Mouse (Mus musculus): ENCODE data around the gene Castor1.

The Castor1 gene

DNA sequence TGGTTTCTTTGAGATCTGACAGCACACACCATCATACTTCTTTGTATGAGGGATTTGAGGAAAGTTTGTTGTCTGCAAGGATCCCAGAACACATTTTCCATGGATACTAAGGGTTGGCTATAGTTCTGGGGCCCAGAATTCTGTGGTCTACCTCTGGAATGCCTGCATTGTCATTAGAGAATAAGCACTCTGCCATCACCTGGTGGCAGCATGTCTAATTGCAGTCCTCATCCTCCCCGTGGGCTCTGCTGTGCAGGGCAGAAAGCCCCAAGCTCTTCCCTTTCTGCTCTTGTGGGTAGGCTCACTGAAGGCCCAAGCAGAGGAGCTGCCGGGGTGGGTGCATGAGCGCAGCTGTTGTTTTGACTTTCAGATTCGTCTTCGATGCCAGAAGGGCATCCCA lies 8.5 kb upstream of the Castor1 start:
- WGBS, result 80% methylated on average over 5 of the region's 5 CpGs

DNA sequence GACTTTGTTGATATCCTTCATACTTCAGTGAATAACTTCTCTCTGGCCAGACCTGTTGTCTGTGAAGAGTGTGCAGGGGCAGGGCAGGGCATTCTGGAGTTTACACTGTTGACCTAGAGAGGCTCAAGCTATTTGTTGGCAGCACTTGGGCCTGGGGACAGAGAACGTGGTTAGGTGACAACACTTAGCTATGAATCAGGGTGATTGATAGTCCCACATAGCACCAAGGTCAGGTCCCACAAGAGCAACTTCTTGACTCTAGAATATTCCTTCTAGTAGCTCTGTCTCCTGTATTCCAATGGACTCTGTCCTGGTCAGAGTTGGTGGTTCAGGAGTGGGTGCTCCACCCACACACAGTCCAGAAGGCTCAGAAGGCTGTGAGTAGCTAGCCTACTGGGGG lies 7.2 kb upstream of the Castor1 start:
- 85% methylated on average over 1 of the region's 1 CpGs for WGBS

DNA sequence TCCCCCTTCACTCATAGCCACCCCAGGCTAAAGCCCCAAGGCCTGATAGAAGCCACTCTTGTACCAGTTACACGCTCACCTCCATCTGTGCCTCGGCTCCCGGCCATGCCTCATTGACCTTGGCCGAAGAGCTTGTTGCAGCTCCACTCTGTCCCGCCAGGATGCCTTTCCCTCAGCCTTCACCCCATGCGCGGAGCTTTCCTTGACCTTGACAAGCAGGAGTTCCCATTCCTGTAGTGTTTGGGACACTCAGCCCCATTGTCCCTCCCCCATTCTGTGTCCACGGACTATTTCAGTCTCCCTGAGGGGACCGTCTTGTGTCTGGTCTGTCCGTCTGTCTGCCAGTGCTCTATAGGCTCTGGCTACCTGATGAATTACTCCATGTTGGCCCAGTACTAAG lies 4.9 kb upstream of the Castor1 start:
- WGBS, result 92% methylated on average over 10 of the region's 10 CpGs

GRCm38 (mm10) chr11:4214572-4214971 lies 3.5 kb upstream of the Castor1 start:
- WGBS, result 96% methylated on average over 14 of the region's 14 CpGs

DNA sequence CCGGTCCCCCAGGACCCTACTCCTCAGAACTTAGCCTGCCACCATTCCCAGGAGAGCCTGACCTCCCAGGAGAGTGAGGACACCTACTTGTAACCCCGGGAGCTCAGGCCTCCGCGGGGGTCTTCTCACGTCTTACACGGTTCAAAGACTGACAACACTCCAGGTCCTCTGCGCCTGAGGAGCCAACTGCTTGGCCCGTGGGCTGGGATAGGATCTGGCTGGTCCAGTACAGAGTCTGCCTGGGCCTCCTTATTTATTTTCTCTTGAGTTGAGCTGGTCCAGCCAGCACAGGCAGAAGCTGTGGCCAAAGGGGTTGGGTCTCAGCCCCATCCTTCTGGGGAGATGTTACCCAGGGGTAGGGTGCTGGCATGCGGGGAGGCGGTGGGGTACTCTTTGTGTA lies 3.0 kb upstream of the Castor1 start:
- WGBS, result 91% methylated on average over 10 of the region's 10 CpGs

- WGBS, result 68% methylated on average over 9 of the region's 9 CpGs
Observed at GRCm38 (mm10) chr11:4216248-4217000, 1.6 kb upstream of the Castor1 start.

DNA sequence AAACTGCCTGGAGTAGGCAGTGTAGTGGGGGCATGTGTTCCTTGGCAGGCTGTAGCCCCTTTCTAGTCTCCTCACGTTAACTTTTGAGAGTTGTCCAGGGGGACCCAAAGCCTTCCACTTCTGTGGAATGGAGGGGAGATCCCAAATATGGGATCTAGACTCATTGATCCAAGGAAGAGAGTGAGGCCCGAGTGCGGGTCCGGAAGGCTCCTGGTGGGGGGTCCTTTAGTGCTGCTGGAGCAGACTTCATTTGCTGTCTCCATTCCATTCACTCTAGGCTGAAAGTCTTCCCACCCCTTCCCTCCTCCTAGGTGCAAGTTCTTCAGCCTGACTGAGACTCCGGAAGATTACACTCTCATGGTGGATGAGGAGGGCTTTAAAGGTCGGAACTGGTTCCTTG lies 612 bp downstream of the Castor1 start:
- WGBS, result 26% methylated on average over 6 of the region's 6 CpGs

DNA sequence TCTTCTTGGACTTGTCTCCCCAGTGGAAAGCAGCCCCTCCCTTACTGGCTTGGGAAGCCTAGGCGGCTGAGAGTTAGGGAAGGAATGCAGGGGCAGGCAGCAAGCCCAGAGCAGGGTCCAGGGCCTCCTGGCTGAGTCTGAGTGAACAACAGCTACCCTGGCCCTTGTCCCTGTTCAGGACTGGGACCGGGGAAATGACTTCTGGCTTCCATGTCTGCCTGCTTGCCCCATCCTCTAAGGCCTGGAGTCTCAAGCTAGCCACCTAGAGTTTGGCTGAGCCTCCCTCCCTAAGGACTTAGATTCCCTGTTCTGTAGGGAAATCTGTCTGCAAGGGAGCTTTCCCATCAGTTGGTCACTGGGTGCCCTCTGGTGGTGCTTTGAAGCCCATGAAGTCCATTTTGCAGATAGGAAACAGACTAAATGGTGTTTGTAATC lies 1.3 kb downstream of the Castor1 start:
- WGBS, result 25% methylated on average over 2 of the region's 2 CpGs

GRCm38 (mm10) chr11:4219908-4220307 lies 1.9 kb downstream of the Castor1 start:
- WGBS, result 56% methylated on average over 9 of the region's 9 CpGs

GRCm38 (mm10) chr11:4220443-4221400 lies 2.7 kb downstream of the Castor1 start:
- 62% methylated on average over 28 of the region's 28 CpGs for WGBS

DNA sequence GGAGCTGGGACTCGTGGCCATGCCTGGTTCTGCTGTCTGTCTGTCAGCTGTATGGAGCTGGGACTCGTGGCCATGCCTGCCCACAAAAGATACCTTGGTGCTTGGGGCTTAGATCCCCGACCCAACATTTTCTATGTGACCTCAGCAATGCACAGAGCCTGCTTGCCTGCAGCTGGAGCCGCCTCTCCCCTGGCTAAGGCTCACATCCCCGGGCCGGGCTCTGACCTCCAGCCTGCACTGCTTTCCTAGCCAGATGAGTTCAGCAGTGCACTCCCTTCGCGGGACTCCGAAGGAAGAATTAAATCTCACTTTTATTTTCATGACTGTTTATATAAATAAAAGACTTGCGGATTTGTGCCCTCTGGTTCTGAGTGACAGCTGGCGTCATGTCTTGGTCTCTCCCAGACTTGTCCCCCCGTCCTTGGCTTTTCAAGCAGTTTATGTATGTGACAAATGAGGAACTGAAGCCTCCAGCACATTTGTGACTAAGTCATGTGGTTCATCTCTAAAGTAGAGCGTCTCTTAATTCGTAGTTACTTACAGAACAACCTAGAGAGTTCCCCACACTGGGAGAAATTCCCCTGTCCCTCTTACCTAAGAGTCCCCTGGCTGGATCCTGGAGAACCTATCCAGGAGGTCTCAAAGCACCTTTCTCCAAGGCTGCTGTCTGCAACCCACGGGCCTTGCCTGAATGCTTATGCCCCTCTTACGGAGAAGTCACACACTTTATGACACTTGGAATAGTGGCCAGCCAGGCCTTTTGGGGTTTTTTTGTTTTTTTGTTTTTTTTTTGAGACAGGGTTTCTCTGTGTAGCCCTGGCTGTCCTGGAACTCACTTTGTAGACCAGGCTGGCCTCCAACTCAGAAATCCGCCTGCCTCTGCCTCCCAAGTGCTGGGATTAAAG lies 4.3 kb downstream of the Castor1 start:
- 85% methylated on average over 17 of the region's 17 CpGs for WGBS

DNA sequence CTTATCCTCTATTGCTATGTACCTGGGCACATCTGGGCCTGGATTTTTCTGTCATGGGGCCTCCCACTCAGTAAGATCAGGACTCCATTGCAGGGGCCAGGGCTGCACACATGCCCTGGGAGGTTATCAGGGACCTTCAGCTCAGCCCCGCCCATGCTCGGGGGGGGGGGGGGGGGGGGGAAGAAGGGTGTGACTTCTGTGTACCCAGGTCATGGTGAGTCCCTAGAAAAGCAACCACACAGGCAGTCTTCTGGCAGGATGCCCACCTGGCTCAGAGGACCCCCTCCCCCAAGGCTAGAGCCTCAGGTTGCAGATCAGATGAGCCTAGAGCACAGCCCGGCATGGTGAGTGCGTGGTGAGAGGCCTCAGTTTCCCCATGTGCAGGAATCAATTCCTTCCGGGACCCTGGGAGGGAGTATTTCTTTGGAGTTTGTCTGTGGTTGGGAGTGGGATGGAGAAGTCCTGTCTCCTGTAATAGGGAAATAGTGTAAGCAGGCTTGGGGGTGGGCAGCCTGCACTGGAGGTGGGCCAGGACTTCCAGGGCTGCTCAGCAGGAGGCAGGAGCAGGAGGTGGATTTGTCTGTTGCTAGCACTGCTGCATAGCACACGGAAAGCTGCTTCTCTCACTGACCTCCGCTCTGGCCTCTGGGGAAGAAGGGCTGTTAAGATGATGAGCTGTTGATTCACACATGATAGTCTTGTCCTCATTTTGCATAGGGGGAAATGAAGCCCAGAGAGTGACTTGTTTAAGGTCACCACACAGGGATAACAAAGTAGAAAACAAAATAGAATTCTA lies 5.6 kb downstream of the Castor1 start:
- WGBS, result 54% methylated on average over 7 of the region's 7 CpGs

DNA sequence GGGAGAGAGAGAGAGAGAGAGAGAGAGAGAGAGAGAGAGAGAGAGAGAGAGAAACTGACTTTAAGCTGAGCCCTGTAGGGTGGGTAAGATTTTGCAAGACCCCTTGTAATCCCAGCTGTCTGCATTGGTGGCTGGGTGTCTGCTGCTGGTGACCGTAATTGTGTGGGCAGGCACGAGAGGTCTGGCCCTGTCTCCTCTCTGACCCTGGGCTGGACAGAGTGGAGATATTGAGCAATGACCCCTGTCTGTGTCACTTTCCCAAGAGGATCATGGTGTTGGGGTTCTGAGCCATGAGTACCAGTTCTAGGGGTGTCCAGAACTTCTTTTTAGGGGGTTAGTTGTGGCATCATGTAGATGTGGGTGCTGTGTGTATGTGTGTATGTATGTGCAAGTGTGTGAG lies 6.2 kb downstream of the Castor1 start:
- 81% methylated on average over 2 of the region's 2 CpGs for WGBS

DNA sequence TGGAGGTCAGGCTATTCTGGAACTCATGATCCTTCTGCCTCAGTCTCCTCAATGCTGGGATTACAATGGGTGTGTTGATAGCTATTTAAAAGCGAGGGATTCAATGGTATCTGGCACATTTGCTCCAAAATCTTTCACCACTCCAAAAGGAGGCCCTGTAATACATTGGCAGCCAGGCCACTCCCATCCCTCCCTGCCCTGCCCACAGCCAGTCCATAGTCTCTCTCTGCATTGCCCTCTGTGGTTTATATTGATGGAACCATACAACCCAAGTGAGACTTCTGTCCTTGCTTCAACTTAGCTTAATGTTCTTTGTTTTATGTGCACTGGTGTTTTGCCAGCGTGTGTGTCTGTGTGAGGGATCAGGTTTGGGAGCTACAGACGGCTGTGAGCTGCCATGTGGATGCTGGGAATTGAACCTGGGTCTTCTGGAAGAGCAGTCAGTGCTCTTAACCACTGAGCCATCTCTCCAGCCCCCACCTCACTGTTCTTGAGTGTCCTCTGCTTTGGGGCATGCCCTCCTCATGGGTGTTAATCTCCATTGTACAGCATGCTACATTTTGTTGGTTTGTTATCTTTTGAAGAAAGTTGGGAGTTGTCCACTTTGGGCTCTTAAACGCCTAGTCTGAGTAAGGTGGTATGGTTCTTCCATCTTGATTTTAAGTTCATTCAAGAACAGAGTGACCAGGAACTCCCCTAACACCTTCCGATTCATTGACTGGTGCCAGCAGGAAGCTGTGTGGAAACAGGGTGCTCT lies 8.7 kb downstream of the Castor1 start:
- 91% methylated on average over 5 of the region's 5 CpGs for WGBS

DNA sequence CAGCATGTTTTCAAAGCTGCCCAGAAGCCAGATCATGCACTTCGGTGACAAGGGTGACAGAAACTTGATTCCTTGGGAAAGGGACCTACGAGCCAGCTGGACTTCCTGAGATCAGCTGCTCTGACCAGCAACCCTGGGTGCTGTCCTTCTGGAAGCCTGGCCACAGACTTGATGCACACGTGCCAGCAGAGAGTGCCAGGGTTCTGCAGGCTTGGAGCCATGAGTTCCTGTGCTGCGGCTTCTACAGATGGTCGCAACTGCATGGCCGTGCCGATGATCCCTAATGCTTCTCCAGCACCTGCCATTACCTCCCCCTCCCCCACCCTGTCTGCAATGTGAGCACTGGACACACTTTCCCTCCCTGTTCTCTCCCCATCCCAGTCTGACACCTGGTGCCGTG lies 10.4 kb downstream of the Castor1 start:
- WGBS, result 29% methylated on average over 8 of the region's 8 CpGs

- 90% methylated on average over 4 of the region's 4 CpGs for WGBS
Observed at GRCm38 (mm10) chr11:4229841-4230240, 11.8 kb downstream of the Castor1 start.

GRCm38 (mm10) chr11:4231435-4231834 lies 13.4 kb downstream of the Castor1 start:
- 100% methylated on average over 2 of the region's 2 CpGs for WGBS

DNA sequence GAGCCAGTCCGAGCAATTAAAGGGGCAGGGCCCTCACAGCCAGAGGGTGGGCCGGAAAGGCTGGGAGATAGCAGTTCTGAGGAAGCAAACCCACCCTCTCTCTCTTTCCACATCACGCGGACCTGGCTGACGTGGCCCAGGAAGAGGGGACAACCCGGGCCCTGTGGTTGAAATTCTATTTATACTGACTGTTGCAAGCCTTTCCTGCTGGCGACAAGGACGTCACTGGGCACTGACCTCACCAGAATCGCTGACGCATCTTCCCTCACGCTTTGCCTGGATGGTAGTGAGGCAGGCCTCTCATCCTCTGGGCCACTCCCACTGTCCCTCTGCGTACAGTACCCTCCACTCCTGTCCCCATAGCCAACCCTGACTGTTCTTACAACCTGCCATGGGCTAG lies 14.6 kb downstream of the Castor1 start:
- 78% methylated on average over 12 of the region's 12 CpGs for WGBS

DNA sequence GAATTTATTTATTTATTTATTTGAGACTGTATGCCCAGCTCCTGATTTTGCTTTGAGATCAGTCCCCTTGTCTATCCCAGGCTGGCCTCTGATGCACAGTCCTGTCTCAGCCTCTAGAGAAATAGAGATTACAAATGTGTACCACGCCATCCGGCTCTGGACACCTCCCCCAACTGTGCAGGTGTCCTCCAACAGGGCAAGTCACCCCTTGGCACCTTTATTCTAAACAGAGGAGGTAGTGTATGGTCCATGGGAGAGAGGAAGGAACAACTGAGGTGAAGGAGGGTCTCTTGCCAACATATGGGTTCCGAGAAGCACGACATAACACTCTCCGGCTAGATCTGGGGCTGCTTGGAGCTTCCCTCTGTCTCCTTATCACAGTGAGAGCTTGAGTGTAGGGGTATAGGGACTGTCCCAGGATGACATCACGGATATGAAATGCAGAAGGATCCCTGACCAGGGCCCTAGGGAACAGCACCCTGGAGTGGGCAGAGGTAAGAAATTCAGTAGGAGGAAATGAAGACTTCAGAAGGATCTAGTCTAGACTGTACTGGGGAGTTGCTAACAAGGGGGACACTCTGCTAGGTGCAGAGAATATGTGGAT lies 17.1 kb downstream of the Castor1 start:
- WGBS, result 95% methylated on average over 6 of the region's 6 CpGs
